Mouse (Mus musculus) MEL (cell line): ENCODE data around the gene Brd1. TPM values are rescaled to one million over a fixed set of nuclear protein-coding genes. Genes with fewer than 3 reads are reported as not detected.

Experiments used
- DNase-seq: peaks from one replicate; pipeline ENCODE4 v3.0.0; 2011; ENCODE audit warnings: low read depth, low spot score
- H3K27ac ChIP-seq: 2 replicates; pipeline ENCODE4 v1.5.1; 2012; ENCODE audit warnings: low read depth, mild to moderate bottlenecking, control low read depth, low read length, moderate library complexity; ENCODE audit not compliant: control insufficient read depth
- H3K27me3 ChIP-seq, 2 experiments: fragments of 150-350 bp in 1 of 2; sonication (generic) in 1 of 2; 2 replicates each; pipeline ENCODE4 v1.6.1; 2012; ENCODE audit warnings: low read length in 2 of 2, mild to moderate bottlenecking in 2 of 2, improper control_type of control experiment in 1 of 2, moderate library complexity in 1 of 2; ENCODE audit not compliant: insufficient read depth in 2 of 2, control insufficient read depth in 1 of 2
- H3K36me3 ChIP-seq, 2 experiments: 2 replicates each; pipeline ENCODE4 v1.6.1; 2012 to 2014; ENCODE audit warnings: low read length in 2 of 2, improper control_type of control experiment in 1 of 2, inconsistent platforms in 1 of 2, mild to moderate bottlenecking in 1 of 2; ENCODE audit not compliant: insufficient read depth in 2 of 2, control insufficient read depth in 1 of 2
- H3K4me1 ChIP-seq, 2 experiments: fragments of 150-350 bp in 1 of 2; sonication (generic) in 1 of 2; 2 replicates each; pipeline ENCODE4 v1.6.1; 2012; ENCODE audit warnings: low read length in 2 of 2, improper control_type of control experiment in 1 of 2, mild to moderate bottlenecking in 1 of 2; ENCODE audit not compliant: insufficient read depth in 2 of 2, control insufficient read depth in 1 of 2
- H3K4me3 ChIP-seq, 2 experiments: fragments of 150-350 bp in 1 of 2; sonication (generic) in 1 of 2; 2 replicates each; pipeline ENCODE4 v1.5.1; 2012; ENCODE audit warnings: low read depth in 2 of 2, low read length in 2 of 2, mild to moderate bottlenecking in 2 of 2, moderate library complexity in 2 of 2, control low read depth in 1 of 2, improper control_type of control experiment in 1 of 2; ENCODE audit not compliant: control insufficient read depth in 1 of 2, insufficient read depth in 1 of 2
- H3K79me2 ChIP-seq: 2 replicates; pipeline ENCODE4 v1.6.1; 2012; ENCODE audit warnings: mild to moderate bottlenecking, low read length, moderate library complexity; ENCODE audit not compliant: control insufficient read depth, poor library complexity, insufficient read depth
- H3K9ac ChIP-seq: 2 replicates; pipeline ENCODE4 v1.6.1; 2012; ENCODE audit warnings: low read depth, mild to moderate bottlenecking, control low read depth, low read length, moderate library complexity; ENCODE audit not compliant: control insufficient read depth, poor library complexity, severe bottlenecking
- H3K9me3 ChIP-seq: fragments of 150-350 bp; sonication (generic); replicated peaks from 2 replicates; pipeline ENCODE4 v1.6.1; 2012; ENCODE audit warnings: mild to moderate bottlenecking, low read length, improper control_type of control experiment, moderate library complexity; ENCODE audit not compliant: insufficient read depth
- BHLHE40 ChIP-seq: IDR thresholded peaks from 2 replicates; pipeline ENCODE4 v1.6.1; 2012; ENCODE audit warnings: low read depth, mild to moderate bottlenecking, inconsistent platforms, low read length, improper control_type of control experiment, borderline replicate concordance
- CHD2 ChIP-seq: IDR thresholded peaks from 2 replicates; pipeline ENCODE4 v1.6.1; 2011; ENCODE audit warnings: low read length, improper control_type of control experiment
- E2F4 ChIP-seq: IDR thresholded peaks from 2 replicates; pipeline ENCODE4 v1.6.1; 2011; ENCODE audit warnings: low read depth, low read length, improper control_type of control experiment, borderline replicate concordance
- ELF1 ChIP-seq: IDR thresholded peaks from 2 replicates; pipeline ENCODE4 v1.6.1; 2014; ENCODE audit warnings: low read depth, mild to moderate bottlenecking, inconsistent platforms, low read length, improper control_type of control experiment, moderate library complexity
- EP300 ChIP-seq, 2 experiments: IDR thresholded peaks; 2 replicates each; pipeline ENCODE4 v1.6.1; 2011; ENCODE audit warnings: improper control_type of control experiment in 2 of 2, low read length in 2 of 2, low read depth in 1 of 2, mild to moderate bottlenecking in 1 of 2
- GABPA ChIP-seq: IDR thresholded peaks from 2 replicates; pipeline ENCODE4 v1.6.1; 2012; ENCODE audit warnings: low read depth, mild to moderate bottlenecking, inconsistent platforms, low read length, improper control_type of control experiment, moderate library complexity
- GATA1 ChIP-seq: IDR thresholded peaks from 2 replicates; pipeline ENCODE4 v1.6.1; 2011; ENCODE audit warnings: low read depth, low read length, improper control_type of control experiment
- HCFC1 ChIP-seq: IDR thresholded peaks from 2 replicates; pipeline ENCODE4 v1.6.1; 2012; ENCODE audit warnings: low read depth, mild to moderate bottlenecking, inconsistent platforms, low read length, improper control_type of control experiment, moderate library complexity
- JUND ChIP-seq: IDR thresholded peaks from 2 replicates; pipeline ENCODE4 v1.6.1; 2011; ENCODE audit warnings: low read depth, mild to moderate bottlenecking, improper control_type of control experiment, low read length
- KAT2A ChIP-seq: conservative IDR thresholded peaks from 2 replicates; pipeline ENCODE4 v1.6.1; 2012; ENCODE audit warnings: low read depth, low read length, improper control_type of control experiment, inconsistent platforms
- MAFK ChIP-seq: IDR thresholded peaks from 2 replicates; pipeline ENCODE4 v1.6.1; 2011; ENCODE audit warnings: low read depth, mild to moderate bottlenecking, low read length, improper control_type of control experiment, borderline replicate concordance
- MAX ChIP-seq: IDR thresholded peaks from 2 replicates; pipeline ENCODE4 v1.6.1; 2011; ENCODE audit warnings: low read length, improper control_type of control experiment
- MEF2A ChIP-seq: IDR thresholded peaks from 2 replicates; pipeline ENCODE4 v1.6.1; 2014; ENCODE audit warnings: low read depth, mild to moderate bottlenecking, inconsistent platforms, low read length, improper control_type of control experiment; ENCODE audit not compliant: poor library complexity, insufficient replicate concordance, severe bottlenecking; ENCODE audit errors: extremely low read depth
- MXI1 ChIP-seq: IDR thresholded peaks from 2 replicates; pipeline ENCODE4 v1.6.1; 2011; ENCODE audit warnings: mild to moderate bottlenecking, low read depth, low read length, improper control_type of control experiment
- MYC ChIP-seq: IDR thresholded peaks from 2 replicates; pipeline ENCODE4 v1.6.1; 2011; ENCODE audit warnings: low read depth, mild to moderate bottlenecking, low read length, improper control_type of control experiment, moderate library complexity
- NELFE ChIP-seq: IDR thresholded peaks from 2 replicates; pipeline ENCODE4 v1.6.1; 2011; ENCODE audit warnings: low read depth, low read length, improper control_type of control experiment
- NRF1 ChIP-seq: IDR thresholded peaks from 2 replicates; pipeline ENCODE4 v1.6.1; 2014; ENCODE audit warnings: low read depth, mild to moderate bottlenecking, inconsistent platforms, low read length, improper control_type of control experiment, moderate library complexity; ENCODE audit not compliant: poor library complexity, insufficient read depth, severe bottlenecking
- POLR2A ChIP-seq, 2 experiments: IDR thresholded peaks; 2 replicates each; pipeline ENCODE4 v1.6.1; 2011 to 2012; ENCODE audit warnings: low read length in 2 of 2, mild to moderate bottlenecking in 2 of 2, control low read depth in 1 of 2, improper control_type of control experiment in 1 of 2, low read depth in 1 of 2, moderate library complexity in 1 of 2; ENCODE audit not compliant: control insufficient read depth in 1 of 2, insufficient read depth in 1 of 2, poor library complexity in 1 of 2
- RAD21 ChIP-seq: IDR thresholded peaks from 2 replicates; pipeline ENCODE4 v1.6.1; 2011; ENCODE audit warnings: mild to moderate bottlenecking, low read depth, low read length, improper control_type of control experiment
- RCOR1 ChIP-seq: IDR thresholded peaks from 2 replicates; pipeline ENCODE4 v1.6.1; 2012; ENCODE audit warnings: low read depth, mild to moderate bottlenecking, inconsistent platforms, low read length, improper control_type of control experiment
- SIN3A ChIP-seq: IDR thresholded peaks from 2 replicates; pipeline ENCODE4 v1.6.1; 2012; ENCODE audit warnings: low read length, improper control_type of control experiment, inconsistent platforms
- TAL1 ChIP-seq: IDR thresholded peaks from 2 replicates; pipeline ENCODE4 v1.6.1; 2012; ENCODE audit warnings: mild to moderate bottlenecking, inconsistent platforms, low read length, moderate library complexity, mixed read lengths
- TBP ChIP-seq: IDR thresholded peaks from 2 replicates; pipeline ENCODE4 v1.8.0; 2011; ENCODE audit warnings: low read depth, low read length, improper control_type of control experiment
- TCF12 ChIP-seq: IDR thresholded peaks from 2 replicates; pipeline ENCODE4 v1.6.1; 2014; ENCODE audit warnings: low read depth, mild to moderate bottlenecking, inconsistent platforms, low read length, improper control_type of control experiment, moderate library complexity
- UBTF ChIP-seq: IDR thresholded peaks from 2 replicates; pipeline ENCODE4 v1.6.1; 2012; ENCODE audit warnings: low read depth, mild to moderate bottlenecking, inconsistent platforms, low read length, improper control_type of control experiment, moderate library complexity, borderline replicate concordance; ENCODE audit not compliant: insufficient read depth
- USF2 ChIP-seq, 2 experiments: IDR thresholded peaks; 2 replicates each; pipeline ENCODE4 v1.6.1; 2011 to 2012; ENCODE audit warnings: improper control_type of control experiment in 2 of 2, low read length in 2 of 2, borderline replicate concordance in 1 of 2, inconsistent platforms in 1 of 2, low read depth in 1 of 2, mild to moderate bottlenecking in 1 of 2; ENCODE audit not compliant: insufficient read depth in 1 of 2
- ZKSCAN1 ChIP-seq: IDR thresholded peaks from 2 replicates; pipeline ENCODE4 v1.6.1; 2012; ENCODE audit warnings: low read depth, mild to moderate bottlenecking, inconsistent platforms, low read length, improper control_type of control experiment, moderate library complexity
- ZNF384 ChIP-seq: IDR thresholded peaks from 2 replicates; pipeline ENCODE4 v1.6.1; 2012; ENCODE audit warnings: low read depth, mild to moderate bottlenecking, inconsistent platforms, low read length, improper control_type of control experiment
- polyA plus RNA-seq, 2 experiments: library from polyadenylated mRNA; stranded (reverse) in 1 of 2; unstranded in 1 of 2; fragments of >175 nt in 1 of 2; fragments of >200 nt in 1 of 2; gene quantifications; 2 replicates each; pipeline versions ENCODE4 v1.2.1 to v1.2.4; 2012; ENCODE audit warnings: low replicate concordance in 2 of 2, low read depth in 1 of 2; ENCODE audit not compliant: insufficient read length in 2 of 2, insufficient read depth in 1 of 2, missing spikeins in 1 of 2
- total RNA-seq: library from RNA; depleted of rRNA; stranded (reverse); fragments of 300-350 nt; gene quantifications from 2 replicates; pipeline ENCODE4 v1.2.3, GENCODE M21; 2012

Brd1 gene
- total and polyA plus RNA-seq, 3 experiments: 33.7 to 72.7 (median 43.1) TPM

DNA sequence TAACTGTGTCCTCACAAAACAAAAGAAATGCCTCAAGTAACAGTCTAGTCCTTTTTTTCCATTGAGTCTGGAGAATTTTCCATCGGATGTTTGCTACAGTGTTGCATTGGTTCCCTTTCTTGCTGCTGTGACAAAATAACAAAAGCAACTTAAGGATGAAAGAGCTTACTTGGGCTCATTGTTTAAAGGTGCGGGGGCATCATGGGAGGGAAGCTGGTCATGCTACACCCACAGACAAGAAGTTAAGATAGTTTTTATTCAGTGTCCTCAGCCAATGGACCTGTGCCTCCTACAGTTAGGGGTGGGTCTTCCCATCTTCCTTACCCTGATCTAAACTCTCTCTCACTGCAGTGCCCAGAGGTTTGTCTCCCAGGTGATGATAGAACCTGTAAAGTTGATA is 4.4 kb upstream of the Brd1 start:
- Histone ChIP-seq H3K4me3 (no peak overlapping the region), H3K27ac (no peak overlapping the region), H3K27me3 (no peaks in the 10 kb centered on the region), H3K79me2 (peaks cover 3% of the 10 kb centered on the region), H3K36me3 (peaks cover 0 to 4% of the 10 kb centered on the region in 2 experiments; a peak in 1 of 4 replicates), H3K9me3 (no peaks in the 10 kb centered on the region), H3K4me1 (peaks cover 0 to 7% of the 10 kb centered on the region in 2 experiments; a peak in 2 of 4 replicates), H3K9ac (no peak overlapping the region)
- TF ChIP-seq POLR2A (IDR thresholded peaks at IDR 0.05; ENCODE audit: control insufficient read depth in 1 of 2, insufficient read depth in 1 of 2, low read depth in 1 of 2, low read length in 2 of 2, poor library complexity in 1 of 2) (no peak), TAL1 (no peak), CHD2 (no peak), MEF2A (no peak), USF2 (IDR thresholded peaks at IDR 0.05; ENCODE audit: borderline replicate concordance in 1 of 2, insufficient read depth in 1 of 2, low read depth in 1 of 2, low read length in 2 of 2) (no peak), JUND (no peak), HCFC1 (no peak), GATA1 (no peak), BHLHE40 (no peak), ZNF384 (no peak), MYC (no peak), E2F4 (no peak), ZKSCAN1 (no peak), KAT2A (no peak), RAD21 (no peak), TBP (no peak), MAX (no peak), ELF1 (no peak), RCOR1 (no peak)
- no peak for DNase-seq

DNA sequence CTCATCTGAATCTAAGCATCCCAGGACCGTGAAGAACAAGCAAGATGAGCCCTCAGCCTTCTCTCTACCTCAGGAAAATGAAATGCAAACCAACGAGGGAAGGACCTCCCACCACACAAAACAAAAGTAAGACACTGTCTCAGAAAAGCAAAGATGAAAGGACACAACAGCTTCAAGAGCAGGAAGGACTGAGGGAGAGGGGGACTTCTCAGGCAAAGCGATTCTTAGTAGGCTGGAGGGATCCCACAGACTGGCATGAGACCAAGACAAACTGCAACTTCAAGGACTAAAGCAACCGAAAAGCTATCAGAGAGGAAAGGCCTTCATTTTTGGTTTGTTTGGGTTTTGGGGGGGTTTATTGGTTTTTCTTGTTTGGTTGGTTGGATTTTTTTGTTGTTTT is 2.1 kb upstream of the Brd1 start:
- Histone ChIP-seq H3K4me1 (peaks cover 8 to 23% of the 10 kb centered on the region in 2 experiments), H3K27me3 (no peaks in the 10 kb centered on the region), H3K9me3 (no peaks in the 10 kb centered on the region), H3K36me3 (peaks cover 0 to 19% of the 10 kb centered on the region in 2 experiments; a peak in 2 of 4 replicates), H3K4me3 (no peak overlapping the region), H3K79me2 (peaks cover 26% of the 10 kb centered on the region), H3K9ac (no peak overlapping the region), H3K27ac (no peak overlapping the region)
- no peak for TF ChIP-seq BHLHE40
- TF ChIP-seq EP300 (IDR thresholded peaks at IDR 0.05; ENCODE audit: low read depth in 1 of 2, low read length in 2 of 2): no peak
- no peak for TF ChIP-seq UBTF
- TF ChIP-seq HCFC1: no peak
- no peak for TF ChIP-seq GABPA
- no peak for TF ChIP-seq NRF1
- no peak for TF ChIP-seq JUND
- no peak for TF ChIP-seq NELFE
- TF ChIP-seq TCF12: no peak
- no peak for TF ChIP-seq SIN3A
- no peak for TF ChIP-seq MXI1
- TF ChIP-seq MYC: no peak
- no peak for TF ChIP-seq MAFK
- TF ChIP-seq RCOR1: no peak
- no peak for TF ChIP-seq TAL1
- TF ChIP-seq MEF2A: no peak
- TF ChIP-seq ZKSCAN1: no peak
- DNase-seq: no peak
